Mouse (Mus musculus) G1E-ER4 (cell line): ENCODE data around the gene Pde6b. TPM values are rescaled to one million over a fixed set of nuclear protein-coding genes. Genes with fewer than 3 reads are reported as not detected.

Experiments used
- GATA1 ChIP-seq: IDR thresholded peaks from one replicate; pipeline ENCODE4 v1.8.0; 2012; ENCODE audit warnings: low read length, inconsistent platforms
- polyA plus RNA-seq: library from polyadenylated mRNA; stranded (reverse); fragments of >175 nt; gene quantifications from 2 replicates; pipeline ENCODE4 v1.2.3, GENCODE M21; 2012

Gene Pde6b
- polyA plus RNA-seq, 1 experiment = not detected

DNA sequence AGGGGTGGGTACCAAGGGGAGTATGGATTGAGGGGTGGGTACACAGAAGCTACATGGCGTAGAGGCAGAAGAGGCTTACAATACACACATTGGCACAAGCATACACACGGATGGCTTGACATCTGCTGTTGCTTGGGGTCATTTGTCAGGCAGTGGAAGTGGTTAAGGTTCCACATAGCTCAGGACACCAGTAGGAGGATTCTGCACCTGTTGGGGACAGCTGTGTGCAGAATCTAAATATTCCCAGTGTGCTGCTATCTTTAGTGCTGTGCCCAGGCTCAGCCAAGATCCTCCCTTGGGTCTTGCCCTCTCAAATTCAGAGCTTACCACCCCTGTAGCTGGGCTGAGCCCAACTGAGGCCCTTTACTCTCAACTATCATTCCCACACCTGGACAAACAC lies 47.9 kb downstream of the Pde6b start:
- no peak for TF ChIP-seq GATA1

DNA sequence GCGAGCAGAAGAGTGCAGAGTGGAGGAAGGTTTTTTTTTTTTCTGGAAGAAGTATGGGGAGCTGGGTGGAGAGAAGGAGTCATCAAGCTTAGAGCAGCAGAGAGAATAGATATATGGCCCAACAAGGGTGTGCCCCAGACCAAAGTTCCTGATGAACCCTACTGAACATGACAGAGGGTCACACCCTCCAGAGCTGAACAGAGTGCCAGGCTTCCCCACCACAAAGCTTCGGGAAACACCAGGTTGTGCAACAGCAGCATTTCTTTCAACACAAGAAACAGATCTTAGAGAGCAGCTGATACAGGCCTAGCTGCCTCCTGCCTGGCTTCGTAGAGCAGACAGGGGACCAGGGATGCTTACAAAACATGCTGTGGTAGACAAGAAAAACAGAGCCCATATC lies 58.8 kb downstream of the Pde6b start:
- no peak for TF ChIP-seq GATA1

DNA sequence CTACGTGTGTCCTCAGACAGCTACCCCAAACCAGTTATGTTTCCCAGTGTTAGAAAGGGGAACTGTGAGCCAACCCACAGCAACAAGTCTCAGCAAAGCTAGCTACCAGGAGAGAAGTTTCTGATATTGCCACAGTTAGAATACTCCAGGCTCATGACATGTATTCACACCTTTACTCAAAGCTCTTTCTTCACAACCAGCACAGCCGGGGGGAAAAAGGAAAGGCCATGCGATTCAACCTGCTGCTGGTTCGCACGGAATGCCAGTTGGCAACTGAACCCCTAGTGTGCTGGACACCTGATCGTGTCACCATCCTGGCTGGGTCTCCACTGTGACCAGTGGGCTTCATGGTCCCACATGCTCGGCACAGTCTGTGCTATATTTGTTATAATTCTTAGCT lies 59.7 kb downstream of the Pde6b start:
- no peak for TF ChIP-seq GATA1

DNA sequence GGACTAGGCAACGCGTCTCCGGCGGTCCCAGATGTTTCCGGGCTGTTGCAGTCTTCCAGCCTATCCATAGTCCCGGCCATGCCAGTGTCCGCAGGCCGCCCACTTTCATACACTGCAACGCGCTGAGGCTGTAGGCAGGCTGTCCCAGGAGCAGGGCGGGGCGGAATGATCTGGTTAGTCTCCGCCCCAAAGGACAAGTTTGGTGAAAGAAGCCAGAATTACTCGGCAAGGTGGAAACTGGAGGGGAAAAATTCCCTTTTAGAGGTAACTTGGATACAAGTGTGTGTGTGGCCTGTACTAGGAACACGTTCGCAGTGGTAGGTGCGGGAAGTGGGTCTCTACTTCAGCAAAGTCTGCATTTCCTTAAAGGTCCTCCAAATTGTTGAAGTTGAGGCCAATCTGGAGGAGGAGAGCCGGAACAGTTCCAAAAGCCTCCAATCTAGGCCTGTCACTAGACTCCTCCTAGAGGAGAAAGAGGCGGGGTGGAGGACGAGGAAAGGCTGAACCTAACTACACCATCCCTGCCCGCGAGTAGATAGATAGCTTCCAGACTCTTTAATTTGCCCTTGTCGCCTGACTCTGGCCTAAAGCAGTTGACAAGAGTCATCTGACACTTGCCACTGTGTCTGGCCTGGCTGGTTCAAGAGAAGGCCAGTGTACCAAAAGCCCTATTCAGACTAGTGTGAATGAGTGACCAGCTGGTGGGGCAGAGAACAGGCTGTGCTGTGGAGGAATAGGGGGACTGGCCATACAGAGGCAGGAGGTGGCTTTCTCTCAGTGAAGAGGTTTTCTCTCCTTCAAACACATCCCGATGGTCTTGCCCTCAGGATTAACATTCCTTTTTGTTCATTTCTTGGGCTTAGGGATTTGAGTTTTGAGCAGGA lies 60.8 kb downstream of the Pde6b start, which contains the start of gene Mfsd7a:
TSS of gene Mfsd7a (minus strand) at position 107 of the 884 bp plus-strand sequence.
- TF ChIP-seq GATA1 = no peak

DNA sequence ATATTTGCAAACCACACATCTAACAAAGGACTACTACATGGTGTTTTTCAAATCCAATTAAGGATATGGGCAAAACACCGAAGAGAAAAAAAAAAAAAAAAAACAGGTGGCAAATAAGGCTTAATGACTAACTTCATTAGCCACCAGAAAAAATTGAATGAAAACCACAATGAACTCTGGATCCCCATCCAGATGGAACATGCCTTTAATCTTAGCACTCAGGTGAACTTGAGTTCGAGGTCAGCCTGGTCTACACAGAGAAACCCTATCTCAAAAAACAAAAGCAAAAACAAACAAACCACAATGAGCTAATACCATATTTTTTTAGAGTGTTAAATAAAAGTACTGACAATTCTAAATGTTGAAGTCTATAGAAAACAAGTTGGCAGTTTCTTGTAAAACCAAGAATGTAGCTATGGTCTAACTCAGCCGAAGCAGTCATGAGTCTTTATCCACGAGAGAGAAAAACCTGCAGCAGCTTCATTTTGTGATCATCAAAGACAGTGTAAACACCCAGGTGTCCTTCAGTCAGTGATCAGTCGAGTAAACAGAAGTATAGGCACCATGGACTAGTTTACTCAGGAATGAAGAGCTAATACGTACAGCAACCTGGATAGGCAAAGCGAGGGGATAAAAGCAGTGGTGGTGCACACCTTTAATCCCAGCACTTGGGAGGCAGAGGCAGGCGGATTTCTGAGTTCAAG lies 62.8 kb downstream of the Pde6b start:
- TF ChIP-seq GATA1 = no peak

DNA sequence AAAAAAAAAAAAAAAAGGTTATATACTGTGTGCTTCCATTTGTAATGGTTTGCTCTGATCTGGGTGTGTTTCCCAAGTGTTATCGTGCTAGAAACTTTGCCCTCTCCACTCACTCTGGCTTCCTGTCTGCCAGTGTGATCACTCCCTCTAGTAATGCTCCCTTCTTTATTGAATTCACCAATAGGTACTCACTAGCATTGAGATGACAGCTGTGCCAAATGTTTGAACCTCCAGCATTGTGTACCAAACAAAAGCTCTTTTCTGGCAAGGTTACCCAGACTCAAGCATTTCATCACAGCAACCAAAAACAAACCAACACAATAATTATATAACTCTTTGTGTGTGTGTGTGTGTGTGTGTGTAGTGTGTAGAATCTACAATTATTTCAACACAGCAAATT lies 63.4 kb downstream of the Pde6b start:
- TF ChIP-seq GATA1 = no peak

DNA sequence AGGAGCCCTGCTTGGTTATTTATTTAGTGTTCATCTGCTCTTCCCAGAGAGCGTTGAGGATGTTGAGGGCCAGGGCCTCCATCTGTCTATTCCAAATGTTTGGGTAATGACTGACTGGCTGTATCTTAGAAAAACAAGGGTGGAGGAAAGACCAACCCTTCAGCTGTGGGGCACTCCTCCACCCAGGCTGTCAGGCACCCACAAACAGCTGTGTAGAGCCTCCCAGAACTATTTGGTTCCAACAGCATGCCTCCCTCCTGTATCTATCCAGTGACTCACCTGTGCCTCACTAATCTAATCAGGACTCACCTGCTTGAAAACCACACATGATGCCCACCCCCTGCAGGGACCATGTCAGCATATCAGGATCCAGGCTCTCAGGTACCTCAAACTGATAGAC lies 64.2 kb downstream of the Pde6b start:
- TF ChIP-seq GATA1 = no peak

DNA sequence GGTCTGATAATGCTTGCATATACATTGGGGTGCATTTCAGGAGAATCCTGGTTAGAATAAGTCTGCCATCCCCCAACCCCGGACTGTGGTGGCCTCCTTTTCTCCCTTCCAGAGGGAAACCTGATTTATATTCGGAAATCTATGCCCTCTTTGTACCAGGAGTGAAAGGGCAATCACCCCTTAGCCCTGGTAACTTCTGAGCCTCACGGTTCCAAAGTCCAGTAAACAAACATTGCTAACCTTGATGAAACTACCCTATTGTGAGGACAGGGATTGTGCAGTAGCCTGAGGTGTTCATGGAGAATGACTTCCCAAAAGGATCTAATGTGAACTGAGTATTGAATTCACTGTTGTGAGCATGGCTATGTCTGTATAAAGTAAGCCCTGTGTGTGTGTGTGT lies 65.9 kb downstream of the Pde6b start:
- TF ChIP-seq GATA1 = no peak

DNA sequence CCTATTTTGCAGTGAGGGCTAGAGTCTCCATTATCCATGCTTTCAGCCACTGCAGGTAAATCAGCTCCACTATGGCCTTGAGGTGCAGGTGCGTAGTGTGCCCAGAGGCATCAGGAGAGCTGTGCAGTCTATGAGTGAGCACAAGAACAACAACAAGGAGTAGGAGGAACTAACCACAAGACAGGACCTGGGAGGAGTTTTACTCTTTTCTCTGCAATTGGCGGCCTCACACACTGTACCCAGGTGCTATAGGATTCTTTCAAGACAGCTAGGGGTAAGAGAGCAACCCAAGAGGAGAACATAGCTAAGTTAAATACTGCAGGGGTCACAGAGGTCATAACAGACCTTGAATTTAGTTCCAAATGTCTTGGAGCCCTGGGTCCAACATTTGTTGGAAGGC lies 70.5 kb downstream of the Pde6b start:
- no peak for TF ChIP-seq GATA1

DNA sequence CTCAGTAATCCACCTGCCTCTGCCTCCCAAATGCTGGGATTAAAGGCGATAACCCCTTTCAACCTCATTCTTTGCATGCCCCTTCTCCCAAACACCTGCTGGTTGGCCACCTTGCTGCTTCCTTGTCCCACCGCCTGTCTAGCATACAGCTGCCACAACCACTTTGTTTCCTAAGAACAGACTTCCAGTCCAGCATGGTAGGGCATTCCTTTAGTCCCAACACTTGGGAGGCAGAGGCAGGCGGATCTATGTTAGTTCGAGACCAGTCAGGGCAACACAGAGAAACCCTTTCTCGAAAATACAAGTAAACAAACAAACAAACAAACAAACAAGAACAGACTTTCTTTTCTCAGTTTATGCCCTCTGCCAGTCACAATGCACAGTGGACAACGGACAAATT lies 72.3 kb downstream of the Pde6b start:
- no peak for TF ChIP-seq GATA1

DNA sequence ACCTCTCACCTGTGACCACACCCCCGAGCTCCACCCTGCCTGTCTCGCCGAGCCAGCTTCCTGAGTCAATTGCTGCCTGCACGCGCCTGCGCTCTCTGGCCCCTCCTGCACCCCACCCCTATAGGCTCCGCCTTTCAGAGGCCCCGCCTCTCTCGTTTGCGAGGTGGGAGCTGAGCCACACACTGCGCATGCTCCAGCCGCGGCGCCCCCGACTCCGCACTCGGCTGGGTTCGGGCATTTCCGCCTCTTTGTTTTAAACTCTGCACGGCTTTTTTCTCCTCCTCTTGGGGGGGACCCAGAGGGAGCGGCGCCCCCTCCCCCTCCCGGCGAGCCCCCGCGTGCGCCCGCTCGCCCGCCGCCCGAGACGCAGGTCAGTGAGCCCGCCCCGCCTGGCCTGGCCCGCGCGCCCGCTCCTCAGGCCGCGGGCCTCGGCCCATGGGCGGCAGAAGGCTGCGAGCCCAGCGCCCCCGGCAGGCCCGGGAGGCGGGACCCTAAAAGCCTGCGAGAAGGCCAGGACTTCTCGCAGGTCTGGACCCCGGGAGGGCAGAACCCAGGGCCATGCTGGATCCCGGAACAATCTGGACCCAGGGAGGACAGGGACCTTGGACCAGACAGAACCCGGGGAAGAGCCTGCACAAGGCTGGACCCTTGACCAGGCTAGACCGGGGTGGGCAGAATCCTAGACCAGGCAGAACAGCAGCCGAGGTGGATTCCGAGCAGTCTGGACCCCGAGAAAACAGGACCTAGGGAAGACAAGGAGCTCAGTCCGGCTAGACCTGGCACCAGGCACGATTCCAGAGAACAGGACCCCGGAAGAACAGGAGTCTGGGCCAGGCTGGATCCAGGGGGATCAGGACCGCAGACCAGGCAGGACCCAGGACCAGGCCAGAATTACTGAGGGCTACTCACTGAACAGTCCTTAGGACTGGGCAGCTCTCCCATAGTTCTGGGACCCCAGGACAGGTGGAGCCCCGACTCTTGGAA lies 73.2 kb downstream of the Pde6b start, which contains the start of gene Pcgf3:
TSS of gene Pcgf3 (plus strand) at position 151 of the 984 bp plus-strand sequence.
- TF ChIP-seq GATA1 = no peak

DNA sequence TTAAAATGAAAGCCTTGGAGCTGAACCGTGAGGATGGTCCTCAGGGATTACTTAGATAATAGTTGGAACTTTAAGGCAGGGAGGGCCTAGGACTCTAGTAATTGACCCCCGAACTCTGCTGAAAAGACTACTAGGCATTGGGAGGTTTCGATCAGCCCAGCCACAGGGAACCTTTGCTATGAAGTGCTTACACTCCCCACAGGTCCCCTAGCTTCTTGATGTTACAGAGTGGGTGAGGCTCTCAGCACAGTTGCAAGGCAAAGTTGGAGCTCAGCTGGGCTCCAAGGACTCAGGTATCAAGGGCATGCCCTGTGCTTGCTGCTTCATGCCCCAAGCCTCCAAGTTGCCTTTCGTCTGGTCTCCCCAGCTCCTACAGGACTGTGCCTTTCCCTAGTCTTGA lies 74.3 kb downstream of the Pde6b start:
- TF ChIP-seq GATA1 = no peak

DNA sequence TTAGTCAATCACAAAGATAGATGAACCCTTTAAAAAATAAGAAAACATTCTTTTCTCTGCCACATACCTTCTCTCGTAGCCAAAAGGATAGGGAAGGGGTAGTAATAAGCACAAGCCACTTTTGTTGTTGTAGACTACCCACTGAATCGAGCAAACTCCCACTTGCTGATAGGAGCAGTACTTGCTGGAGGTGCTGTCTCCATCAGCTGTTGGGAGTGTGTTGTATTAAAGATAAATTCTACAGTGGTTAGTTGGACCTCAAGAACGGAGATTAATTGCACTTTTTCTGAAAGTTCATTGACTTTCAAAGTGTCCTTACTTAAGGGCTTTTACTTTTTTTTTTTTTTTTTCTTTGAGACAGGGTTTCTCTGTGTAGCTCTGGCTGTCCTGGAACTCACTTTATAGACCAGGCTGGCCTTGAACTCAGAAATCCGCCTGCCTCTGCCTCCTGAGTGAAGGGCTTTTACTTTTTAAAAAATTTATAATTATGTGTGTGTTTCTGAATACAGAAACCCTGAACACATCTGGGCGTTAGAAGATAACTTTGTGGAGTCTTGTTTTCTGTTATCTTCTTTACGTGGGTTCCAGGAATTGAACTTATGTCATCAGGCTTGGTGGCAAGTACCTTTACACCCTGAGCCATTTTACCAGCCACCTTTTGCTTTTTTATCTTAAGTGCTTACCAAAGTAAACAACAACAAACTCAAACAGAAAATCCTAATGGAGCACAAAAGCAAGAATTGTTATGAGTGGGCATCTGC lies 77.1 kb downstream of the Pde6b start:
- no peak for TF ChIP-seq GATA1

DNA sequence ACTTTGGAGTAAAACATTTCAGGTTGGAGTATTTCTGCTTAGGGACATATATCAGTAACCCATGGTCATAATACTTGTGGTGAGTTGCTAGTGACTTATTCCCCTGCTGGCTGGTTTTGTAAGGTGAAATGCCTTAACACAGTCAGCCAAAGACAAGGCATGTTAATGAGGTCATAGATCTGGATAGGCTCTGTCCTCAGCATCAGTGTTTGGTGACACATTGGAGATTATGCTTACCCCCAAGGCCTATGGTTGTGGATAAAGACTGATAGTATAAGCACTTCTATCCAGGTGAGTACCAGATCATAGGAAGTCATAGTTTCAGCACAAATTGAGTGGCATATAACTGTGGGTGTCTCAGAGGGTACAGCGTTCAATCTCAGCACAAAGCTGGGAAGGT lies 78.5 kb downstream of the Pde6b start:
- no peak for TF ChIP-seq GATA1

DNA sequence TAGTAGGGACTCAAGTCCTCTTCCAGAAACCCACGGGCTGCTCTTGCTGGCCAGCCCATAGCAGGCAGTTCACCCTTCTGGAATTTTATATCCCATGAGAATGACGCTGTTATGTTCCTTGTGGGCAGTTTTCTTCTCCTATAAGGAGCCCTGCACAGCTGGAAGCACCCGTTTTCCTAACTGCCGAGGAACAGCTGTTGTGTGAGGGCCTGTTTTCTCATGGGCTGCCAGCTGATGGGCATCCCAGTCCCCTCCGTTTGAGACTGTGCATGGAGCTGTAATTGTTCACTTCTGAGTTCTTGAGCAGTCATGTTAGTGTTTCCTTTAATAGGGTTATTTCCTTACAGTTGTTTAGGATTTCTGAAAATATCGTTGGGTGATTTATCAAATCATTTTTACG lies 81.4 kb downstream of the Pde6b start:
- no peak for TF ChIP-seq GATA1
